Mouse (Mus musculus): Measurements from ENCODE around the gene Nek4. TPM values are rescaled to one million over a fixed set of nuclear protein-coding genes. Genes with fewer than 3 reads are reported as not detected.
A peak's percentile ranks its signal among the peaks of the same experiment; 100 is the strongest.

Gene Nek4
- polyA plus RNA-seq, 1 experiment from 2014 or later = 12.3 TPM

- ATAC-seq (ENCODE audit: insufficient read depth) (no peak), DNase-seq (no peak)
- no peaks in the 10 kb centered on the region for H3K4me1 ChIP-seq (ENCODE audit: insufficient read depth)
- no peak overlapping the region for H3K27ac ChIP-seq (ENCODE audit: low read depth)
- H3K36me3 ChIP-seq (ENCODE audit: insufficient read depth) = peaks cover 13% of the 10 kb centered on the region; the same call in 1 of the 2 replicates
- no peak overlapping the region for H3K4me3 ChIP-seq (ENCODE audit: low read depth, low read length)
- TF ChIP-seq CTCF (IDR thresholded peaks at IDR 0.05; ENCODE audit: low read depth) = no peak
- H3K27me3 ChIP-seq (ENCODE audit: insufficient read depth, low read length) = no peaks in the 10 kb centered on the region
- WGBS = 83% methylated on average over 4 of the region's 4 CpGs
- H3K4me2 ChIP-seq = no peak overlapping the region
- no peak overlapping the region for H3K9ac ChIP-seq
- no peaks in the 10 kb centered on the region for H3K9me3 ChIP-seq (ENCODE audit: low read depth, low read length)
Measured at GRCm38 (mm10) chr14:30959031-30959430, 7.9 kb downstream of the Nek4 start.

GRCm38 (mm10) chr14:30960366-30960765 is 9.2 kb downstream of the Nek4 start:
- peaks cover 13% of the 10 kb centered on the region; the same call in 1 of the 2 replicates for H3K36me3 ChIP-seq (ENCODE audit: insufficient read depth)
- H3K4me3 ChIP-seq (ENCODE audit: low read depth, low read length) = no peak overlapping the region
- no peaks in the 10 kb centered on the region for H3K4me1 ChIP-seq (ENCODE audit: insufficient read depth)
- no peak for TF ChIP-seq CTCF (IDR thresholded peaks at IDR 0.05; ENCODE audit: low read depth)
- no peak for ATAC-seq (ENCODE audit: insufficient read depth)
- no peak for DNase-seq
- no peak overlapping the region for H3K27ac ChIP-seq (ENCODE audit: low read depth)
- H3K9me3 ChIP-seq (ENCODE audit: low read depth, low read length) = no peaks in the 10 kb centered on the region
- 78% methylated on average over 1 of the region's 1 CpGs for WGBS
- no peak overlapping the region for H3K4me2 ChIP-seq
- no peak overlapping the region for H3K9ac ChIP-seq
- no peaks in the 10 kb centered on the region for H3K27me3 ChIP-seq (ENCODE audit: insufficient read depth, low read length)

- ATAC-seq (ENCODE audit: insufficient read depth) = no peak
Measured at GRCm38 (mm10) chr14:30974204-30974603, 23.0 kb downstream of the Nek4 start.

GRCm38 (mm10) chr14:30976222-30976621 is 25.0 kb downstream of the Nek4 start:
- H3K27me3 ChIP-seq (ENCODE audit: insufficient read depth, low read length) = no peaks in the 10 kb centered on the region
- no peak overlapping the region for H3K4me2 ChIP-seq
- ATAC-seq (ENCODE audit: insufficient read depth) = no peak
- no peaks in the 10 kb centered on the region for H3K4me1 ChIP-seq (ENCODE audit: insufficient read depth)
- no peak overlapping the region for H3K27ac ChIP-seq (ENCODE audit: low read depth)
- no peaks in the 10 kb centered on the region for H3K9me3 ChIP-seq (ENCODE audit: low read depth, low read length)
- no peak overlapping the region for H3K9ac ChIP-seq
- H3K36me3 ChIP-seq (ENCODE audit: insufficient read depth) = peaks cover 18% of the 10 kb centered on the region; the same call in 1 of the 2 replicates
- WGBS = 65% methylated on average over 3 of the region's 3 CpGs
- TF ChIP-seq CTCF (IDR thresholded peaks at IDR 0.05; ENCODE audit: low read depth) = no peak
- H3K4me3 ChIP-seq (ENCODE audit: low read depth, low read length) = no peak overlapping the region
- no peak for DNase-seq

More at GRCm38 (mm10) chr14:30974204-30974603, 23.0 kb downstream of the Nek4 start:
- no peaks in the 10 kb centered on the region for H3K27me3 ChIP-seq (ENCODE audit: insufficient read depth, low read length)
- WGBS = 79% methylated on average over 6 of the region's 6 CpGs
- no peak overlapping the region for H3K4me3 ChIP-seq (ENCODE audit: low read depth, low read length)
- no peak overlapping the region for H3K27ac ChIP-seq (ENCODE audit: low read depth)
- no peak for TF ChIP-seq CTCF (IDR thresholded peaks at IDR 0.05; ENCODE audit: low read depth)
- H3K36me3 ChIP-seq (ENCODE audit: insufficient read depth) = peaks cover 15% of the 10 kb centered on the region; the same call in 1 of the 2 replicates
- peak; percentile 23 for DNase-seq
- no peaks in the 10 kb centered on the region for H3K9me3 ChIP-seq (ENCODE audit: low read depth, low read length)
- H3K4me2 ChIP-seq = no peak overlapping the region
- H3K4me1 ChIP-seq (ENCODE audit: insufficient read depth) = no peaks in the 10 kb centered on the region
- H3K9ac ChIP-seq = no peak overlapping the region

GRCm38 (mm10) chr14:30996417-30996816 is 45.2 kb downstream of the Nek4 start:
- Histone ChIP-seq H3K9ac (no peak overlapping the region), H3K4me2 (no peak overlapping the region), H3K4me1 (ENCODE audit: insufficient read depth) (no peaks in the 10 kb centered on the region), H3K9me3 (ENCODE audit: low read depth, low read length) (no peaks in the 10 kb centered on the region), H3K27ac (ENCODE audit: low read depth) (no peak overlapping the region), H3K27me3 (ENCODE audit: insufficient read depth, low read length) (no peaks in the 10 kb centered on the region), H3K36me3 (ENCODE audit: insufficient read depth) (peaks cover 12% of the 10 kb centered on the region; the same call in 1 of the 2 replicates), H3K4me3 (ENCODE audit: low read depth, low read length) (no peak overlapping the region)
- ATAC-seq (ENCODE audit: insufficient read depth) (no peak), DNase-seq (no peak)
- TF ChIP-seq CTCF (IDR thresholded peaks at IDR 0.05; ENCODE audit: low read depth) = no peak

GRCm38 (mm10) chr14:31000356-31000755 is 49.2 kb downstream of the Nek4 start:
- no peaks in the 10 kb centered on the region for H3K9me3 ChIP-seq (ENCODE audit: low read depth, low read length)
- H3K4me3 ChIP-seq (ENCODE audit: low read depth, low read length) = peak overlapping the region; percentile 92
- ATAC-seq (ENCODE audit: insufficient read depth) (no peak), DNase-seq (no peak)
- WGBS = 52% methylated on average over 10 of the region's 10 CpGs
- H3K9ac ChIP-seq = peak overlapping the region; percentile 67
- peaks cover 16% of the 10 kb centered on the region; the same call in 1 of the 2 replicates for H3K36me3 ChIP-seq (ENCODE audit: insufficient read depth)
- TF ChIP-seq CTCF (IDR thresholded peaks at IDR 0.05; ENCODE audit: low read depth) = no peak
- 0 out of 2 replicates have a peak, but pooled peaks cover 4% of the 10 kb centered on the region for H3K4me1 ChIP-seq (ENCODE audit: insufficient read depth)
- peak overlapping the region; percentile 68 for H3K4me2 ChIP-seq
- H3K27ac ChIP-seq (ENCODE audit: low read depth) = no peak overlapping the region
- no peaks in the 10 kb centered on the region for H3K27me3 ChIP-seq (ENCODE audit: insufficient read depth, low read length)

- H3K27me3 ChIP-seq (ENCODE audit: insufficient read depth, low read length) = no peaks in the 10 kb centered on the region
- ATAC-seq (ENCODE audit: insufficient read depth) = peak; percentile 24; the same call in 1 of the 2 replicates
- TF ChIP-seq CTCF (IDR thresholded peaks at IDR 0.05; ENCODE audit: low read depth) = 0 out of 2 replicates have a peak, but pooled peaks have one; percentile 10
- peaks cover 18% of the 10 kb centered on the region; the same call in 1 of the 2 replicates for H3K36me3 ChIP-seq (ENCODE audit: insufficient read depth)
- WGBS = under 1% methylated on average over 21 of the region's 21 CpGs
- DNase-seq = no peak
- H3K9ac ChIP-seq = peak overlapping the region; percentile 67
- H3K27ac ChIP-seq (ENCODE audit: low read depth) = peak overlapping the region; percentile 87; the same call in 1 of the 2 replicates
- H3K9me3 ChIP-seq (ENCODE audit: low read depth, low read length) = no peaks in the 10 kb centered on the region
- H3K4me3 ChIP-seq (ENCODE audit: low read depth, low read length) = peak overlapping the region; percentile 92
- peak overlapping the region; percentile 68 for H3K4me2 ChIP-seq
- 0 out of 2 replicates have a peak, but pooled peaks cover 4% of the 10 kb centered on the region for H3K4me1 ChIP-seq (ENCODE audit: insufficient read depth)
Measured at GRCm38 (mm10) chr14:31000816-31001306, 49.7 kb downstream of the Nek4 start.
